Mouse (Mus musculus): ENCODE measurements around the gene Atp6v1g3.
A peak's percentile ranks its signal among the peaks of the same experiment; 100 is the strongest.

The Atp6v1g3 gene

DNA sequence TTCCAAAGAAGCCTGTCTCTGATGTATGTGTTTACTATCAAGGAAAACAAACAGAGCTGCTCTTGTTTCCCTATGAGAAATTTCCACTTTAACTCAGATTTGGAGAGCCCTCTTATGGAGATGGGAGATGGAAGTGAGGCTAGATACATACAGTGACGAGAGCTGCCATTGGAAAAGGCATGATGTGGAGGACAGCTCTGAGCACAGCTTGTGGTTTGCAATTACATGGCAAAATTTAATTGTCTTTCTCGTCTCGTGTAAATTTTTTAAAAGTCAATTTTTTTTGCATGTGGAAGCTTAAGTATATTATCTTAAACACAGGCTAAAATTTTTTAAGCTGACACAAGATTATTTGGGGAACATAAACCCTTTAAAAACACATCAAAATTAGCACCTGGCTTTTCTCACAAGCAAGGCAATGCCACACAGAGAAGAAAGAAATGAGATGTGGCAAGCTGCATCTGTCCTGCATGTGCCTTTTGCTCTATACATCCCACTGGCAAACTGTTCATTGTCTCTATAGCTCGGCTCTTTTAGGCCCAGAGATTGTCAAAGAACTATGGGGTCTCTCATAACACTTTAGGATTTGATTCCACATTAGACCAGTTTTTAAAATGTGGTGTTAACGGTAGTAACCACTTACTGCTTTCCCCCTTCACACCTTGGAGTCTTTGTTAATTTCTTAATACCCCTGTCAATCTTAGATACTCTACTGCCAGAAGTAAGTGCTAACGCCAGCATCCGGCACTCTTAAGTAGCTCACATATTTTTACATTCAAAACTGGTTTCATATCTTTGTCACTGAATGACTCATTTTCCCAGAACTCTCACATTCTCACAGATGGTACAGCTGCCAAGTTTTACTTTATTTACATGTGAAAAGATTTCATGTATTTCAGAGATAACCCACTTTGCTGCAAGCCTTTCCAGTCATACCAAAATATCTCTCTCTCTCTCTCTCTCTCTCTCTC is 16.2 kb downstream of the Atp6v1g3 start:
- DNase-seq (ENCODE audit: low spot score) = peak; percentile 16

DNA sequence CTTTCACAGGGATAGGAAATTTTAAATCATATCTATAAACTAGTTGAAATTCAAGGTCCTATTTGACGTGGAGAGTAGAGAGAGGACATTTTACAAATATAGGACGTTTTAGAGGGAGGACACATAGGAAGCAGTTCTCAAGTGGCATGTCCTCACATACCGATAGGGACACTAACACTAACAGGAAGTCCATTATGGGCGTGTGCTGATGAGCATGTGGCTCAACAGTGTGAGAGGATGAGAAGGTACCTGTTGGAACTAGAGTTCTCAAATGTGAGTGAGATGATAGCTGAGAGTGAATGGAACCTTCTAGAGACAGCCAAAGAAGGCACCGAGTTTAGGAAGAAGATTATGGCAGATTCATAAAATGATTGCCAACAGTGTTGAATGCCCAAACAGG is 17.9 kb downstream of the Atp6v1g3 start:
- no peak for DNase-seq (ENCODE audit: low spot score)

DNA sequence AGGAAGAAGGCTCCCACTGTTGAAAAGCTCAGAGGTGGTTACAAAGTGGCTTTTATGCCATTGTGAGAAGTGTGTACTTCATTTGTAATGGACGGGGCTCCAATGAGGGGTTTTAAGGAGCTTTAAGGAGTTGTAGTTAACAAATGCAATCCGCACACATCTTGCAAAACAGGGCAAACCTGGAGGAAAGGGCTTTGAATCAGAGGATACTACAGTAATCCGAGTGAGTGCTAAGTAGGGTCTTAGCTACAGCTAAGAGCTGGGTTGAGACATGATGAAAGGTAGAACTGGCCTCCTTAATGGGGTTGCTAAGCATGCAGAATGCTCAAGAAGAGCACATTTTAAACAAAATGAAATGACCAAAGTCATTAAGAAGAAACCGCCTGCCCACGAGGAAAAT is 20.9 kb downstream of the Atp6v1g3 start:
- DNase-seq (ENCODE audit: low spot score) = no peak

DNA sequence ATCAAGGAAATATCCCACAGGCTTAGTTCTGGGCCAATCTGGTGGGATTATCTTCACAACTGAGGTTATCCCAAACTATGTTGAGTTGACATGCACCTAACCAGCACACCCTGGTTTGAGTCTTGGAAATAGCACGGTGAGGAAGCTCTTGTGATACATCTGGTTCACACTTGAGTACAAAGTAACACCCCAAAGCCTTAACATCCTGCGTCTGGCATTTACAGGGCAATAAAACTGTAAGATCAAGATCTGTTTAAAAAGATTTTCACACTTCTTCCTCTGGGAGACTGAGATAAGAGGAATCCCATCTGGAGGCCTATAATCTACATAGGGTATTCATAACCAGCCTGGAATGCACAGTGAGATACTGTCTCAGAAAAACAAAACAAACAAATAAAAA is 24.6 kb downstream of the Atp6v1g3 start:
- DNase-seq (ENCODE audit: low spot score) = no peak

DNA sequence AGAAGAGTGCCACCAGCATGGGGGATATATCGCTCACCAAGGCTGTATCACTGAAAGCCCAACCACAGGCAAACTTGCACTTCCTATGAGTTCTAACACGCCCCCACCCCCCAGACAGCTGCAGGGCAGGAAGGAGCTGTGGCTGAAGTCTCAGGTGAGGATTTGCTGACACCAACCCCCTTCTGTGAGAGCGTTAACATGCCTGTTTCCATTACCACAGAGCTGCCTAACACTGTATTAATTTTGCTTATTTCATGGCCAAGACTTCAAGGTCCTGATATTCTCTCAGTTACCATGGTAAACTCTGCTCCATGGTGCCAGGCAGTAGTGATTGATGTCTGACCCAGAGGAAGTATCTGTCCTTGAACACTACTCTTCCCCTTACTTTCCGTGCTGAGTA is 26.0 kb downstream of the Atp6v1g3 start:
- DNase-seq (ENCODE audit: low spot score) = no peak

DNA sequence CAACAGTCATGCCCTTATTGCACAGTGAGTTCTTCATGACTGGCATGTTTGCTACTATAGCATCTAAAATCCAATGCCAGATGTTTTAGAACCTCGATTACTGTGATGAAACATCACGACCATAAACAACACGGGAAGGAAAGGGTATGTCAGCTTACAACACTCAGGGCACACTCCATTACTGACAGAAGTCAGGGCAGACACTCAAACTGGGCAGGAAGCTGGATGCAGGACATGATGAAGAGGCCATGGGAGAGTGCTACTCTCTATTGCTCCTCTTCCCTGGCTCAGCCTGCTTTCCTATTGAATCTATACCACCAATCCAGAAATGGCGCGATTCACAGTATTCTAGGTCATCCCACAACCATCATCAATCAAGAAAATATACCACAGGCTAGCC is 28.4 kb downstream of the Atp6v1g3 start:
- DNase-seq (ENCODE audit: low spot score) = no peak

DNA sequence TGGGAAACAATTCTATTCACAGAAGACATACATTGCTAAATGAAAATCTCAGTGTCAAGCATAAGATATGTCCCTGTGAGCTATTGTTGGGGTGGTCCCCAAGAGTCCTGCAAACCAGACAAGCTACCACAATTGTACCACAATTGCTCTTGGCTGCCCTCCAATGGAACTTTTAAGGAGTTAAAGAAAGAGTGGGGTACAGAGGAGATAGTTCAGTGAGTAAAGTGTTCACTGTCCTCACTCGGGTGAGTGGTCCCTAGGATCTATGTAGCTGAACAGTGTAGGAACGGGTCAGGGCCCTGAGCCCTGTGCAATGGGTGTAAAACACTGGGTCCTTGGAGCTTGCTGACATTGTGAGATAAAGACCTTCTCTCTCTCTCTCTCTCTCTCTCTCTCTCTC is 29.2 kb downstream of the Atp6v1g3 start:
- DNase-seq (ENCODE audit: low spot score) = no peak

DNA sequence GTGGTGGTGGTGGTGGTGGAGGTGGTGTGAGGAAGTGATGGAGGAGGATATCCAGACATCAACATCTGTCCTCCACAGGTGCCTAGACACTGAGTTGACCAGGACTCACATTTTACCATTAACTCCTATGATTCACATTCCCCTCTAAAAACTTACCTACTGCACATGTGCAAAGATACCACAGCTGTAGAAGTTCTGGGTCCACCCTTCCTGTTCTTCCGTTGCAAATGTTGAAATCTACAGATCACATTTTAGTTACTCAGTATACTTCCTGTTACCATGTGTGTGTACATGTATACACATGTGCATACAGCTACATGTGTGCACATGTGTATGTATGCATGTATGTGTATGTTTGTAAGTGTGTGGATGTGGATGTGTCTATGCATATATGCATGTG is 29.8 kb downstream of the Atp6v1g3 start:
- no peak for DNase-seq (ENCODE audit: low spot score)

DNA sequence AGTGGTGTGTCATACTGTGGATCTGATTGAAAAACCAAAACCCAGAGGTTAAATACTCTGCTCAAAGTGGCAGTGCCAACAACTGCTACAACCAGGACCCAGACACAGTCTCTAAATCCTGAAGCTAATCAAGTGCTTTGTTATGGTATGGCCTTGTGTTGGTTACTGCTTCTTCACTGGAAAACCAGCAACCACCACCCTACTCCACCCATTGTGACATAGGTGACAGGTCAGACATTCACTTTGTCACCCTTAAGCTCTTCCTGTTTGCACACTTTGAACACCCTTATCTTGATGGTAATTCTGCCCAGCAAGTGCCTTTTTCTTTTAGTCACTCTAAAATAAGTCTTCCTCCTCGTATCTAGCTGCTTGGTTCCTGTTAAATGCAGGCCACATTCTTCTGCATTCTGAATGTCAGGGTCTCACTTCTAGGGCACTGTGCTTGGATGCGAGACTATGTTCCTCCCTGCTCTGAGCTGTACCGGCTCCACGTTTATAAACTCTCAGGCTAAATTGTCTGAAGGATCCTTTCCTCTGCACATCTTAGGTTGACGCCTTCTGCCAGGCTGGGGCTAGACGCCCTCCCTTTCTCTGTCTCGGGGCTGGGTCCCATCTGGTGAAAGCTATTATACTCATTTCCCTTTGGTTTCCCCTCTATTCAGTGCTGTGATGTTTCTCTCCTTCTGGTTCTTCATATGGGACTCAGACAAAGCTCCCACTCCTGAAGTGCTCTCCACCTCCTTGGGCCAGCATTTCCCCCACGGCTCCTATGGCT is 30.8 kb downstream of the Atp6v1g3 start:
- DNase-seq (ENCODE audit: low spot score) = no peak

DNA sequence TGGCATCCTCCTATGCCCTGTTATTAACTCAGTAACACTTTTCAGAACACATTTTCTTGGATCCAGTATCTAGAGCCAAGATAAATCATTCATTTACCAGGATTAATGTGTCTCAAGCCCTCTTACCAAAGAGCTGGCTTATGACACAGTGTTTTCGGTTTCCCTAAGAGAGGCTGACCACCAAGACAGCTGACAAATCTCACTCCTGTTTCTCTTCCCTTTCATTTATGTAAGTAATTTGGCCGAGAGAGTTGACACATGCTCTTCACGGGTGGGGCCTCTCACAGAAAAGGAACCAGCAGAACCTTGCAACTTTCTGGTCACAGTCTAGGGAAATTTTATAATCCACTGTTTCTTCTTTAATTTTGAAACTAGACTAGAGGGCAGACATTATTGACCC is 49.1 kb downstream of the Atp6v1g3 start:
- no peak for DNase-seq (ENCODE audit: low spot score)

DNA sequence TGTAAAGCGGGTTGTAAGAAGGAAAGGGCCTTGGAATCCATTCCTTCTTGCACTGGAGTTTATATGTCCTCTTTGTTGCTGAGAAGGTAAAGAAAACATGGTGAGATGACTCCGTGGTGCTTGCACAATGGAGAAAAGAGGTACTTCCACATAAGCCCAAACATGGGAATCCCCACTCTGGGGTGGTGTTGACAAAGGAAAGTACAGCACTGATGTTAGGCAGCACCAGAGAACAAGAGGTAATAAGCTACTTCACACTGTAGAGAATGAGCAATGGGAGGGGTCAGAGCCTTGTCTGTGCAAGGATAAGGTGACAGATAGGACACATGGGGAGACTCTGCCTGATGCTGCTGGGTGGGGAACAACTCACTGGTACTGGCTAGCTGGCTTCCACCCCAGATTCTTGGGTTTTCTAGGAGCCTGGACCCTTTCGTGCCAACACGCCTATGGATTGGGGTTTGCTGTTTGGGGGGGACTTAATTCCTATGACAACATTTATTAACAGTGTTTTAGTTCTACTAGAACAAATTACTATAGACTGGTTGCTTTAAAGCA is 49.6 kb downstream of the Atp6v1g3 start:
- no peak for DNase-seq (ENCODE audit: low spot score)

DNA sequence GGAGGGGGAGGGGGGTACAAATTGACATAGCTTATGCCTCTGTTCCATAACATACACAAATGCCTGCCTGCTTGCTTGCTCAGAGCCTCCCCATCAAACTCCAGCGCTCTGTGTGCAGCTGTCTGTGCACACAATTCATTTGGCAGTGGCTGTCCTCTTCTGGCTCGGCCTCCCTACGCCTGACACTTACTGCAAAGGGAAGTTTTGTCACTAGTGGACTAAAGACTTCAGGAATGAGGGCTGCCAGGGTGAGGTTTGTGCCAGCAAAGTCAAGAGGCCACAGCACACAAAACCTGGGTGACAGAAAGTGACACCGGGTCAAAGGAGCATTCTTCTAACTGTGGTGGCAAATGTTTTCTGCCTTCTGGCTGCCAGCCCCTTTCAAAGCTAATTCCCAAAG is 52.6 kb downstream of the Atp6v1g3 start:
- DNase-seq (ENCODE audit: low spot score) = no peak

DNA sequence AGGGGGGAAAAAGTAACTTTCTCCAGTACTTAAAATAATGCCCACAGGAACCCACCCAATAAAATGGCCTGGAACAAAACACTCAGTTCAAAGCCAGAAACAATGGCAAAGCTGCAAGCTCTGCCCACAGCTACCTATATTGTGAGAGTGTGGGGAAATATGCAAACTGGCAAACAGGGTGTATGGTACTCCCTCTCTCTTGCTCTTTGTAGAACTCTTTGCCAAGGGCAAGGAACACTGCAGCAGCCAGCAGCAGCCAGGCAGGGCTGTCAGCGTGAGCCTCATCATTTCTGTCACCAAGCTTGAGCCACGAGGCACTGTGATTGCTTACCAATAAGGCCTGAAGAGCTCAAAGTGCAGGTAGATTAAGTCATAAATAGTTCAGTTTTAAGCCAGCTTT is 53.0 kb downstream of the Atp6v1g3 start:
- no peak for DNase-seq (ENCODE audit: low spot score)

DNA sequence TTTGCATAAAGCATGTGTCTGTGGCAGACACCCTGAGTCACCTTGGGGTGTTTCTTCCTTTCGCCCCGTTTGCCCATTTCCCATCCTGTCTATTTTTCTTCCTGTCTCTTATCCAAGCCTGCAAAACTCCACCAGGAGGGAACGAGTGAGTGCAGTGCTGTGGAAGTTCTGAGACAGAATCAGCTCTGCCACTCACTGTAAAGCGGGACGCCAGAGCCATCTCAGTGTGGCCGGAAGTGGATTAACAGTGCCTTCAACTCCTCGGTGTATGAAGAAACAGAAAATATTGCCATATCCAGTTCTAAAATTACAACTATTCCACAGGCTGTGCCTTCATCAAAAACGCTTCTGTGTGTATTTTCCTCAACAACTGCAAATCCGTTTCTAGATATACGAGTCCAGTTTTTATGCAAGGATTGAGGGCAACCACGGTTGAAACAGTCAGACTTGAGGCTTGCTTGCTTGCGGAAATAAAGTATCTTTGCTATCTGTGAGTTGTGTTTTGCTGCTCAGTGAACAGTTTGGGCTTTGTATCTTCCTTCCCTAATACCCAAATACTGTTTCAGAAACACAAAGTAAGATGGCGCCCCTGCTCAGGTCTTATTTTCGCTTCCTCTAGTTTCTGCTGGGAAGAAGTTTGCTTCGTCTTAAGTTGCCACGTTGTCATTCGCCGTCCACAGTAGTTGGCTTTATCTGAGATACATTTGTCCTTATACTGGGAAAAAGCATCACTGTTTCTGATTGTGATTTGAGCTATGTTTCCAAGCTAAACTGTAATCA is 54.1 kb downstream of the Atp6v1g3 start:
- no peak for DNase-seq (ENCODE audit: low spot score)

DNA sequence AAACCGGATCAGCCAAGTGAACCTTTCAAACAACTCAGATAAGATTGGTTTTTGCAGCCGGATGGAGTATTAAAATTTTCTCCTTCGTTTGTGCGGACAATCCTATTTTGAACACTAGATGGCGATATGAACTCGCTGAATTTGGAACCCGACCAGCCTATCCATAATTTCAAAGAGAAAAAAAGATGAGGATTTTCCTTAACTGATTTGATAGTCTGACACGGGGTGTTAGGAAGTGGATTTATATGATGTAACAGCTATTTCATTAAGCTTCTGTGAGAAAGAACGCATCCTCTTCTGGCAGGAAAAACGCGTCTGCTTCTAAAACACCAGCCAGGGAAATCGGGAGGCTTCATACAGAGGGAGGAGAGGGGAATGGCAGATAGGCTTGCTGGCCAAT is 54.8 kb downstream of the Atp6v1g3 start:
- peak; percentile 54 for DNase-seq (ENCODE audit: low spot score)

DNA sequence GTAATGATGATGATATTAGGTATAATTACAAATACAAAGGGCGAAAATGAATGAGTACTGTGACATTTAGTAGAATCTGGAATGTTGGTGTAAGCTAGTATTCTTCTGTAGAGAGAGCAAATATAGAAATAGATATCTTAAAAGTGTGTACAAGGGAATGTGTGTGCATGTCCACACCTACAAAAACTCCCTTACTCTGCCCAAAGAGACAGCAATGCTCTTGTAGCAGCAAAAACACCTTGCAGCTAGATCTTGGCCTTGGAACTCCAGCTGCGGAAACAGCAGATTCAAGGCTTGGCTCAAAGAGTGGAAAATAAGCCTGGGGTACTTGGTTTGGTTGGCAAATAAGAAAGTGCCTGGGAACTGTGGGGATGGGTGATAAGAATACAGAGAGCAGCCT is 57.0 kb downstream of the Atp6v1g3 start:
- DNase-seq (ENCODE audit: low spot score) = no peak

DNA sequence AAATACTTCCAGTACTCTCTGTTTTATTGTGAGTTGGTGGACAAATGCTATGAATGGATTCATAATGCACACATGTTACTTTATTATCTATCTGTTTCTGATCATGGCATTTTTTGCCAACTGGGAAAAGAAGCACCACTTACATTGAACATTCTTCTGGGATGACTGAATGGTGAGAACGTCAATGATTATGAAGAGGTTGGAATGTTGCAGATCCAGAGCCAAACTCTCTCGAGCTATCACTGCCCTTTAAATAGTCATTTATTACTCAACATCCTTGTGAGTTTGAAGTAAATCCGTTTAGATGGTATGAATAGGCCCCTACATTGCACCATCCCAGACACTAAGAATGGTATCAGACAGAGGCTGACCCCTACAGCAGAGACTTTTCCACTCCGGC is 58.1 kb downstream of the Atp6v1g3 start:
- no peak for DNase-seq (ENCODE audit: low spot score)

DNA sequence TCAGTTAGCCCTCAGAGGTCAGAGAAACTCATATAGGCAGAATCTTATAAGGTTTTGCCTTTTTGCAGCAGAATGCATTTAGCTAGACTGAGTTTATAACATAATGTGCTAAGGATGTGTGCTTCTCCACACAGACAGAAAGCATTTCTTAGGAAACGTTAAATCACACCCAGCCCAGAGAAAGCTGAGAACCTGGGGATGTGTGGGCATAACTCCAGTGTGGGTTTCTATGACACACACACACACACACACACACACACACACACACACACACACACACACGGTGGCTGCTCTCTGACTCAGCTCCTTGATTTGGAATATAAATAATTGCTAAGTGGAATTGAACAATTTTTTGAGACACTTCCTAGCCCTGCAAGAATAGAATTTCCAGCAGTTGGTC is 61.2 kb downstream of the Atp6v1g3 start:
- DNase-seq (ENCODE audit: low spot score) = no peak

DNA sequence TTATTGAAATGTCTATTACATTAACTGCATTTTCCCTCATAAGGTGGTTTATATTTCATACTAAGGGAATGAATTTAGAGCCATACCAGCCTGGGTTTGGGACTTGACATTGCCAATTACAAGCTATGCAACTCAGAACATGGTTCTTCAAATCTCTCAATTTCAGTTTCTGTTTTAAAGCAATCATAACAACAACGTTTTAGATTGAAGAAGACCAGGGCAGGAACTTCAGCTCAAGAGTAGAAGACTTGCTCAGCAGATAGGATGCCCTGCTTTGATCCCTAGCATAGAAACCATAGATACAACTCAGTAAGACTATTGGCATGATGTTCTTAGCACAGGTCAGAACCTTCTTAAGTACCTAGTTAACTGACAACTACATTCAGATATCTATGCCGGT is 63.9 kb downstream of the Atp6v1g3 start:
- no peak for DNase-seq (ENCODE audit: low spot score)

Measured in layer of hippocampus, adult 11-12 months (tissue).